Mouse (Mus musculus): ENCODE results near the gene Foxa1. TPM values are rescaled to one million over a fixed set of nuclear protein-coding genes. Genes with fewer than 3 reads are reported as not detected.

Gene Foxa1
- polyA plus RNA-seq, 1 experiment: 7.7 TPM

DNA sequence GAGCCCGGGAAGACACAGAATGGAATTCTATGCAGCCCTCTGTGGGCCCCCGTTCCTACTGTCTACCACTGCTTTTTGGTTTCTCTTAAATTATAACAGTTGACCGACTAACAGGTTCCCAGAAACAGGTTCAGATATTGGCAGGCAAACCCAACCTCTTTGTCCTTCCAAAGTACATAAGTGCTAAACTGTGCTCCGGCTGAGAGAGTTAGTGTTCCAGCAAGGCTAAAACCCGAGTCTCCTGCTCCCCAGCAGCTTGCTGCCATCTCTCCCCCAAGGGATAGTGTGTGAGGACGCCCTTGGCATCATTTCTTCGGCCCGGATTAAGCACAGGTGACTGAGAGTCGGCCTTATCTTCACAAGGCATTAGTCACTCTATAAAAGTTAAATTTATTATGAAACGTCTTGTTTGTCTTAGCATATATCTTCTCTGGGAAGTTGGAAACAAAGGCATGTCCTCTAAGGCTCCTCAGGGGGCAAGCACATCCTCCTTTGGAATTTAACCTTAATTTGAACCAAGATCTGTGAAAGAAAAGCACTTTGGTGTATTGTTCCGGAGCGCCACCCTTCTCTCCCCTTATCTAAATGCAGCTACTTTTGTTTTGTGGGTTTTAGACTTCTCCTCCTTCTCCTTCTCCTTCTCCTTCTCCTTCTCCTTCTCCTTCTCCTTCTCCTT is 30.9 kb downstream of the Foxa1 start:
- DNase-seq (ENCODE audit: low read depth): no peak
- TF ChIP-seq POLR2A (IDR thresholded peaks at IDR 0.05; ENCODE audit: borderline replicate concordance, extremely low read depth, insufficient read depth, insufficient read length, poor library complexity, severe bottlenecking) (no peak), CTCF (IDR thresholded peaks at IDR 0.05; ENCODE audit: borderline replicate concordance, extremely low read depth, insufficient read depth, insufficient read length) (no peak)

DNA sequence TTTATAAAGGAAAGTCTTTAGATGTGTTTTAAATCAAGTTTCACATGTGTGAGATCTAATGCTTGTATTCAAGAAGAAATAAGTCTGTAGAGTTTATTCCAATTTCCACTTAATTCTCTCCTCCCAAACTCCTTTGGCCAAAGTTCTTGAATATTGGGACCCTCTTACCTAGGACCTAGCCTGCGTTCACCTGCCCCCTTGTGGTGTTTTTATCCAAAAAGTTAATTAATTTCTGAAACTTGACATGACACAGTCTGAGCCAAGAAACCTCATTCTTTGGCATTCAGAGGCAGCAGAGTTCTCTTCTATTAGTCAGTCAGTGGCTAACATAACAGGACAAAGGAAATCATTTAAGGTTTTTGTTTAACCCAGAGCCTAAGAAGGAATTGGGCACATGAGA is 32.2 kb downstream of the Foxa1 start:
- TF ChIP-seq POLR2A (IDR thresholded peaks at IDR 0.05; ENCODE audit: borderline replicate concordance, extremely low read depth, insufficient read depth, insufficient read length, poor library complexity, severe bottlenecking): no peak
- TF ChIP-seq CTCF (IDR thresholded peaks at IDR 0.05; ENCODE audit: borderline replicate concordance, extremely low read depth, insufficient read depth, insufficient read length): no peak
- peak; percentile 22 for DNase-seq (ENCODE audit: low read depth)

DNA sequence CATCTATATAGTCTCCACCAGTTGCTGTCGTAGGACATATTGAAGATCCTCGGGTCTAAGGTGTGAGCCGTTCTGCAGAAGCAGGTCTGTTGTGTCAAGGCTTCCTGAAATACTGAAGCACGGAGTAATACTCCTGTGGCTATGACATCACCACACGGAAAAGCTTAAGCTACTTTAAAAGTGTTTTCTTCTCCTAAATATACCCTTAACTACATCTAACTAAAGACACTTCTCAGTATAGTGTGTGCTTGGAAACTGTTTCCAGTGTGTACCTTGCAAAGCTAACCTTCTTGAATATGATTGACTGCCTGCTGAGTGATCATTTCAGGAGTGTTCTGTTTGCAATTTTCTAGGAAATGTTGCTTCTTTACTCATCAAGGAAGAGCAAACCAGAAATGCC is 35.2 kb downstream of the Foxa1 start:
- TF ChIP-seq POLR2A (IDR thresholded peaks at IDR 0.05; ENCODE audit: borderline replicate concordance, extremely low read depth, insufficient read depth, insufficient read length, poor library complexity, severe bottlenecking) (no peak), CTCF (IDR thresholded peaks at IDR 0.05; ENCODE audit: borderline replicate concordance, extremely low read depth, insufficient read depth, insufficient read length) (no peak)
- no peak for DNase-seq (ENCODE audit: low read depth)

DNA sequence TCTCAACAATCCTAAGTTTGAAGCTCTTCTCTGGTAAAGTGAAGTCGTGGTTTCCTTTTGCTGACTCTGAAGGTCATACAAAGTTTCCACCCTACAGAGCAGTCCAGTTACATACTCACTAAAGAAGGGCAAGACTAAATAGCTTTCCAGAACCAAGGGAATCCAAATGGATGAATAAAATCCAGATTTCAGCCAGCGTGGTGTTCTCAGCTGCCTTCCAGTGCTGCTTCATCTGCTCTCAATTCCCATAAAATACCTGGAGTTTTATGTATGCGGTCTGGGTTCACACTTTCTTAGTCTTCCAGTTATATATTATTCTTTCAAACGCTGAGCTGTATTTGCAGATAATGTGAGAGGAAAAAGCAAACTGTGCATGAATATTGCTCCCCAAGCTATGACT is 35.6 kb downstream of the Foxa1 start:
- TF ChIP-seq CTCF (IDR thresholded peaks at IDR 0.05; ENCODE audit: borderline replicate concordance, extremely low read depth, insufficient read depth, insufficient read length) (no peak), POLR2A (IDR thresholded peaks at IDR 0.05; ENCODE audit: borderline replicate concordance, extremely low read depth, insufficient read depth, insufficient read length, poor library complexity, severe bottlenecking) (no peak)
- no peak for DNase-seq (ENCODE audit: low read depth)

DNA sequence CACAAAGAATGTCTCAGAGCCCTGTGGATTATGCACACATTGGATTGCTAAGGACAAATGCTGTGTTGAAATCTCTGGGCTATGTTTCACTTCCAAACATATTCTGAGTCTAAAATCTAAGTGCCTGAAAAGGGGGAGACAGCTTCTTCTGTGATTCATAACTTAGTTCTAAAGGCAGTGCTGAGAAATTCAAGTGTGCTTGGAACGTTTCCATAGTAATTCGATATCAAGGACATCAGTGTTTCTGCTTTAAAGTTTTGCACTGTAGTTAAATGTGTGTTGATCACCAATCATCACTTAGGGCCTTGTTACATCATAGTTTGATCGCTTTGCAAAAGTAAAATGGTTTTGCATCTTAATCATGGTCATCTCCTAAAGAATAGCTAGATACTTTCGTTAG is 37.0 kb downstream of the Foxa1 start:
- no peak for TF ChIP-seq CTCF (IDR thresholded peaks at IDR 0.05; ENCODE audit: borderline replicate concordance, extremely low read depth, insufficient read depth, insufficient read length)
- no peak for TF ChIP-seq POLR2A (IDR thresholded peaks at IDR 0.05; ENCODE audit: borderline replicate concordance, extremely low read depth, insufficient read depth, insufficient read length, poor library complexity, severe bottlenecking)
- no peak for DNase-seq (ENCODE audit: low read depth)

DNA sequence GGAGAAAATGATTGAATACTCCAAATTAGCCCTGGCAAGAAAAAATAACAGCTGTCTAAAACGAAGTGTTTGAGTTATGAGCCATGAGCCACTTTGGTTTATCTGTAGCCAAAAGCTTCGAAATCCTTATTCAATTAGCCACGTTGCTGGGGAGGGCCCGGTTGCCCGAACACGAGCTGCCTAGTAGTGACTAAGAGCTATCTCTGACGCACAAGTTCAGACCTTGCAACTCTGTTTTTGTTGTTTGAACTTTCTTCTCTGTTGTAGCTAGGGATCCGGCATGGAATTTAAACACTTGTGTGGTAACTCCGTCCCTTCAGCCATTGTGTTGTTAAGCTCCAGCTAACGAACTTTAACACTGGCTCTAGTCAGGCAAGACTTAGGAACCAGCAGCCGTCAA is 37.8 kb downstream of the Foxa1 start:
- peak; percentile 34 for DNase-seq (ENCODE audit: low read depth)
- TF ChIP-seq CTCF (IDR thresholded peaks at IDR 0.05; ENCODE audit: borderline replicate concordance, extremely low read depth, insufficient read depth, insufficient read length): no peak
- TF ChIP-seq POLR2A (IDR thresholded peaks at IDR 0.05; ENCODE audit: borderline replicate concordance, extremely low read depth, insufficient read depth, insufficient read length, poor library complexity, severe bottlenecking): no peak

DNA sequence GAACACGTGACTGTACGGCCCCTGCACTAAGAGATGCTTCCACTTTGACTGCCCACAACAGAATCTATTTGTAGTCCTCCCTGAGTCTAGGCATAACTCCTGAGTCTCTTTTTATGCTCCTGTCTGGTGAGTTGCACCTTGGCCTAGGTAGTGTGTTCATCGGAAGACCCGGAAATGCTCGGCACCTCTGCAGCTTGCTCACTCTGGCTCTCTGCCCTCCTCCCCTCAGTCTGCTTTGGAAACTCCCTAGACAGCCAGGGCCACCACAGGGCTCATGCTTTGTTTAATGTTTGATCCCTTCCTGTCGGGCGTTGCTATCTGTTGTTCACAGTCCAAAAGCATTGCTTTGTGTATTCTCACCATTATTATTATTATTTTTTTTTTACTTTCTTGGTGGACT is 41.4 kb downstream of the Foxa1 start:
- no peak for TF ChIP-seq POLR2A (IDR thresholded peaks at IDR 0.05; ENCODE audit: borderline replicate concordance, extremely low read depth, insufficient read depth, insufficient read length, poor library complexity, severe bottlenecking)
- no peak for TF ChIP-seq CTCF (IDR thresholded peaks at IDR 0.05; ENCODE audit: borderline replicate concordance, extremely low read depth, insufficient read depth, insufficient read length)

DNA sequence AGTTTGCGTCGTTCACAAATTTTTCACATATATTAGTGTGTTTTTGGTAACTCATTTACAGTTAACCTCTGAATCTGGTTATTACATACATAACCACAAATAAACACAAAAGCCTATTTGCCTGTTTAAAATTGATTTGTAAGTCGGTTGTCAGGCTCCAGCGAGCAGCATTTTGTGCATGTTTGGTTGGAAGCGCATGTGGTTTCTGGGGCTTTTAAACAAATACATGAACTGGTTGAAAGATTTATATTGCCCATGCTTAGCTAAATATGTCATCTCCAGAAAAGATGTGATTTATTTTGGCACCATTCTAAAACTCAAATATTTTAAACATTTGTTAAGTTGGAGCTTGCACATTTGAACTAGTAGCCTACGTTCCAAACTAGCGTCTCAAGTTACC is 46.5 kb downstream of the Foxa1 start:
- DNase-seq (ENCODE audit: low read depth): no peak
- no peak for TF ChIP-seq POLR2A (IDR thresholded peaks at IDR 0.05; ENCODE audit: borderline replicate concordance, extremely low read depth, insufficient read depth, insufficient read length, poor library complexity, severe bottlenecking)
- TF ChIP-seq CTCF (IDR thresholded peaks at IDR 0.05; ENCODE audit: borderline replicate concordance, extremely low read depth, insufficient read depth, insufficient read length): no peak

More for the DNA sequence above, 41.4 kb downstream of the Foxa1 start:
- DNase-seq (ENCODE audit: low read depth): no peak

DNA sequence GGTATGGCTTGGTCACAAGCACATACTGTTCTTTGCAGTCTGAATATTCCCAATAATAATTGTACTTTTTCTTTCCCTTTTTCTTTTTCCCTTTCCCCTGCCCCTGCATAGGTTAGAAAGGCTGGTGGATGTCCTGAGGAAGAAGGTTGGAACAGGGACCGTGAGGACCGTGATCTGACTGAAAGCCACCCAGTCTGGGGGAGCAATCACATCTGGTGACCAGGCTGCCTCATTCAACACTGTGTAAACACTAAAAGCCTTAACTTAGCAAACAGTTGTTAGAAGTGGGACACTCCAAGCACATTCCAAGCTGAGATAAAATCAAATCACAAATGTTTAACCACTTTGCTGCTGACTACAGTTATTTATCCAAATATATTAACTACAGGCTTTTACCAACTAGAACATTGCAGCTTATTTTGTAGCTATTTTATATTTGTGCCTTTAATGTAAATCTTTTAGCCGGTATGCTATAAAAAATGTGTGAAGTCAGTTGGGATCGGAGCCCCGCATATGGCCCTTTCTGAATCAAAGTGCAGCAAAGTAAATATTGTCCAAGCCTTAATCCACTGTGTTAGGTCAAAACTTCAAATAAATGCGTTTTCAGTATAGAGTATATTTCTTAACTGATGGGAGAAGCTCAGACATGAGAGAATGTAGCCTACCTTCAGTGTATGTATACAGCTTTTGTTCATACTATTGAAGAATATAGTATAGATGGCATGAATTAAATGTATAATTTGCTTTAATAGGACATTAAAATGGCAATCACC is 50.2 kb downstream of the Foxa1 start:
- no peak for TF ChIP-seq POLR2A (IDR thresholded peaks at IDR 0.05; ENCODE audit: borderline replicate concordance, extremely low read depth, insufficient read depth, insufficient read length, poor library complexity, severe bottlenecking)
- no peak for TF ChIP-seq CTCF (IDR thresholded peaks at IDR 0.05; ENCODE audit: borderline replicate concordance, extremely low read depth, insufficient read depth, insufficient read length)
- DNase-seq (ENCODE audit: low read depth): no peak

Other genes with a start within 250 kb of the Foxa1 start
- 0.73 and 1.2 TPM in 2 replicates for gene Ttc6, start 17.2 kb upstream of the Foxa1 start, polyA plus RNA-seq (2012; rRNA removed)

Measured in brain, embryonic 14.5 days (tissue).